Mouse (Mus musculus): ENCODE data around the gene Gm9732. TPM values are rescaled to one million over a fixed set of nuclear protein-coding genes. Genes with fewer than 3 reads are reported as not detected.
"Not testable (repeated sequence)": the region's sequence is repeated elsewhere in the genome, so short reads cannot be mapped to it uniquely, and the experiment has no call there.

The Gm9732 gene
- polyA plus RNA-seq, 1 experiment from 2014 or later = not detected

DNA sequence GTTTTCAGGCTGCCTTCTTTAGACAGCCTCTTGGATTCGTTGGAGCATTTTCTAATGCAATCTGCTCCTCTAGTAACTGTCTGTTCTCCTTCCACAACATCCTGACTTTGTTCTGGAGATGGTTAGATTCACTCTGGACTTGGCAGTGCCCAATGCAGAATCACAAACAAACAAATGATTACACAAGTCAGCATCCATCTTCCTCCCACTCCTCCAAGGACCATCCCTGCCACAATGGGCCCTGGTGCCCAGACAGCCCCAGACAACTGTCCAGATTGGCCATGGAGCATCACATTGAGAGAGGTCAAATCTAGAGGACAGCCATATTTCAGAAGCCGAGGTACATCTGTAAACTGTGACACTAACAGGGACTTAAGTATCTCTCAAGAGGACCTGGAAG is 2.6 kb downstream of the Gm9732 start:
- H3K36me3 ChIP-seq; H3K9ac ChIP-seq; H3K4me1 ChIP-seq; H3K27me3 ChIP-seq (replicated peaks); H3K27ac ChIP-seq; H3K4me3 ChIP-seq; H3K9me3 ChIP-seq (replicated peaks); ATAC-seq; H3K4me2 ChIP-seq: not testable (repeated sequence)
- 46% methylated on average over 2 of the region's 2 CpGs for WGBS (ENCODE audit: insufficient replicate concordance)

DNA sequence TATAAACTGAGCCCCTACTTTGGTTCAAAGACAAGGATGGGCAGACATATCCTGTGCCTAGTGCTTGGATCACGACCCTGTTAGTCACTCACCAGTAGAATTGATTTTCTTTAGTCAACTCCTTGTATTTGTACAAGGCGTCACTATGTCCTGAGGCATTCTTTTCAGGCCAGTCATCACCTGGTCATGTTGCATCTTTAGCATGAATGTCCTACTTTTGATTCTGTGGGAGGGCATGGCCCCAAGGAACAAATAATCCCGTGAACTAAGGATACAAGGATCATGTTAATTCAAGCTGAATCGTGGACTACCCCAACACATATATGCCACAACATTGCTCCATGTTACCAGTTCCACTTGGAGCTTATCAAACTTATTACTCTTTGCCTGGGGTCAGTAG is 3.3 kb downstream of the Gm9732 start:
- not testable (repeated sequence) for H3K4me1 ChIP-seq; H3K4me2 ChIP-seq; H3K27me3 ChIP-seq (replicated peaks); H3K9ac ChIP-seq; H3K4me3 ChIP-seq; H3K36me3 ChIP-seq; H3K27ac ChIP-seq; H3K9me3 ChIP-seq (replicated peaks); ATAC-seq
- 49% methylated on average over 4 of the region's 4 CpGs for WGBS (ENCODE audit: insufficient replicate concordance)

DNA sequence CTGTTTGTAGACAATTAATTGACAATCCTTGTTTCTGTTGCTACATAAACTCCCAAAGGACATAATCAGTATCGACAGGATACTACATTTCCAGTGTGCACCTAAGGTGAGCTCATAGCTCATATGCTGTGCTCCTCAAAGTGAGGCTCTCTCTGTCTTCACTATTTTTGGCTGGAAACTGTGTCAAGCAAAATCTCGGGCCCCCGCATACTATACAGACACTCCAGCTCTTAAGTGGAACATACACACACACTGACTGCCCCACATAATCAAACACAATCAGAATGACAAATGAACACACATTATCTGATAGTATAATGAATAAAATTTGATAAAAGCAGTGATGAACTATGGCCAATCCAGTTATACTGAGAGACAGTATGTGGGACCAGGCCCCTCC is 3.8 kb downstream of the Gm9732 start:
- not testable (repeated sequence) for H3K4me3 ChIP-seq; H3K4me1 ChIP-seq; H3K9me3 ChIP-seq (replicated peaks); H3K27me3 ChIP-seq (replicated peaks); H3K4me2 ChIP-seq; ATAC-seq; H3K27ac ChIP-seq; H3K9ac ChIP-seq; H3K36me3 ChIP-seq
- 73% methylated on average over 3 of the region's 3 CpGs for WGBS (ENCODE audit: insufficient replicate concordance)

DNA sequence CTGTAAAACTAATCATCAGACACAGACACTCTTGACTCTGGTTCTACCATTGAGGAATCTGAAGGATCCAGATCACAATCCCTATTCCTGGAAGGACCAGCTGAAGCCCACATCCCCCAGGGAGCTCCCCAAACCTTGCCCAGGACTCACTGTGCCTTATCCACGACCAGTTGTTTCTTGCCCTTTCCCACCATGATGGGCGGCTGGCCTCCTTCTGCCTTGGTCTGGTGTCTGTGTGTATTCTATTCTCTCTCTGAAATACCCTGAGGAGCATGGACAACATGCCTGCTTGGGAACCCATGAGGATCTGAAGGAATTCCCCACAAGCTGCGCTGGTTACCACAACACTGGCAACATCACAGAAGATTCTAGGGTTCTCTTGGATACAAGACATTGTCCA is 18.7 kb downstream of the Gm9732 start, which contains the start of gene Gm8127:
TSS of gene Gm8127 (minus strand) at position 330 of the 400 bp plus-strand sequence.
- H3K9me3 ChIP-seq (replicated peaks); H3K27ac ChIP-seq; H3K4me2 ChIP-seq; H3K4me3 ChIP-seq; H3K27me3 ChIP-seq (replicated peaks); H3K9ac ChIP-seq; H3K36me3 ChIP-seq; ATAC-seq; H3K4me1 ChIP-seq: not testable (repeated sequence)
- 57% methylated on average over 3 of the region's 3 CpGs for WGBS (ENCODE audit: insufficient replicate concordance)

DNA sequence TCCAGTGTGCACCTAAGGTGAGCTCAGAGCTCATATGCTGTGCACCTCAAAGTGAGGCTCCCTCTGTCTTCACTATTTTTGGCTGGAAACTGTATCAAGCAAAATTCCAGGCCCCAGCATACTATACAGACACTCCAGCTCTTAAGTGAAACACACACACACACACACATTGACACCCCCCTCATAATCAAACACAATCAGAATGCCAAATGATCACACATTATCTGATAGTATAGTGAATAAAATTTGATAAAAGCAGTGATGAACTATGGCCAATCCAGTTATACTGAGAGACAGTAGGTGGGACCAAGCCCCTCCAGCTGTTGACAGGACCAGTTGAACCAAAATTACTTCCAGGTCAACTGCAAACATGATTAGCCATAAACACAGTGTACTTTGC is 44.7 kb downstream of the Gm9732 start:
- not testable (repeated sequence) for H3K27ac ChIP-seq; H3K4me1 ChIP-seq; H3K9ac ChIP-seq; H3K4me2 ChIP-seq; H3K4me3 ChIP-seq; H3K27me3 ChIP-seq (replicated peaks); H3K36me3 ChIP-seq; ATAC-seq; H3K9me3 ChIP-seq (replicated peaks)

DNA sequence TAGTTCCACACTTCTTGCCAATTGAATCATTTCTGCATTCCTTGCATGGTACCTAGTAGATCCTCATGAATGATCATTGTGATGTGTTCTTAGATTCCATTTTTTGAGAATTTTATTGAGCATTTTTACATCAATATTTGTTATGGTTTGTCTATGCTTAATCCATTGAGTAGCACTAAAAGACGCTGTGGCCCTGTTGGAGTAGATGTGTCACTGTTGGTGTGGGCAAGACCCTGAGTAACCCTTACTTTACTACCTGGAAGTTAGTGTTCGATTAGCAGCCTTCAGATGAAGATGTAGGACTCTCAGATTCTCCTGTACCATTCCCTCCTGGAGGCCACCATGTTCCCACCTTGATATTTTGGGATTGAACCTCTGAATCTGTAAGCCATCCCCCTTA is 53.8 kb downstream of the Gm9732 start:
- 35% methylated on average over 2 of the region's 2 CpGs for WGBS (ENCODE audit: insufficient replicate concordance)
- not testable (repeated sequence) for H3K4me3 ChIP-seq; ATAC-seq; H3K4me1 ChIP-seq; H3K27me3 ChIP-seq (replicated peaks); H3K9ac ChIP-seq; H3K9me3 ChIP-seq (replicated peaks); H3K36me3 ChIP-seq; H3K27ac ChIP-seq; H3K4me2 ChIP-seq

DNA sequence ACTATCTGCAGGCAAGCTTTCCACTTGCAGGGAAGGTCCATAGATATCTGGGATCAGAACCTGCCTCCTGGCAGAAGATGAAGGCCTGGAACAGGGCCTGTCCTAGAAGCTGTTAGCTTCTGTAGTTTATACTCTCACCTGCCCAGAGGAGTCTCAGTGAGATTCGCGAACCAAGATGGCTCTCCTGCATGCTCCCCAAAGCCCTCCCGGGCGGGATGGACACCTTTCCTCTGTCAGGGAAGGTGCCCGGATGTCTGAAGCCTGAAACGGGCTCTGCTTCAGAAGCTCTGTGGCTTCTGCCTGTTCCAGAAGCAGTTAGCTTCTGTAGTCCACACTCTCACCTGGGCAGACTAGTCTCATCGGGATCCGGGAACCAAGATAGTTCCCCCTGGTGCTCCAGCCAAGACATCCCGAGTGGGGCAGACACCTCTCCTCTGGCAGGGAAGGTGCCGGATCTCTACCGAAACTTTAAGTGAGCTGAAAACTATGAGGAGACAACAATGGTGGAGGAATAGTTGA is 56.6 kb downstream of the Gm9732 start:
- not testable (repeated sequence) for H3K4me1 ChIP-seq; H3K4me3 ChIP-seq; H3K36me3 ChIP-seq; H3K4me2 ChIP-seq; ATAC-seq; H3K27me3 ChIP-seq (replicated peaks); H3K9ac ChIP-seq; H3K27ac ChIP-seq; H3K9me3 ChIP-seq (replicated peaks)
- 74% methylated on average over 11 of the region's 11 CpGs for WGBS (ENCODE audit: insufficient replicate concordance)

DNA sequence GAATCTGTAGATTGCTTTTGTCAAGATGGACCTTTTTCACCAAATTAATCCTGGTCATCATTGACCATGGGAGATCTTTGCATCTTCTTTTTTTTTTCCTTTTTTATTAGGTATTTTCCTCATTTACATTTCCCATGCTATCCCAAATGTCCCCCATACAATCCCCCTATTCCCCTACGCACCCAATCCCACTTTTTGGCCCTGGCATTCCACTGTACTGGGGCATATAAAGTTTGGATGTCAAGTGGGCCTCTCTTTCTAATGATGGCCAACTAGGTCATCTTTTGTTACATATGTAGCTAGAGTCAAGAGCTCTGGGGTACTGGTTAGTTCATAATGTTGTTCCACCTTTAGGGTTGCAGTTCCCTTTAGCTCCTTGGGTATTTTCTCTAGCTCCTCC is 62.8 kb downstream of the Gm9732 start:
- not testable (repeated sequence) for H3K9ac ChIP-seq; ATAC-seq; H3K27me3 ChIP-seq (replicated peaks); H3K9me3 ChIP-seq (replicated peaks); H3K36me3 ChIP-seq; H3K4me1 ChIP-seq; H3K4me2 ChIP-seq; H3K4me3 ChIP-seq; H3K27ac ChIP-seq
- WGBS (ENCODE audit: insufficient replicate concordance) = 50% methylated on average over 1 of the region's 1 CpGs

DNA sequence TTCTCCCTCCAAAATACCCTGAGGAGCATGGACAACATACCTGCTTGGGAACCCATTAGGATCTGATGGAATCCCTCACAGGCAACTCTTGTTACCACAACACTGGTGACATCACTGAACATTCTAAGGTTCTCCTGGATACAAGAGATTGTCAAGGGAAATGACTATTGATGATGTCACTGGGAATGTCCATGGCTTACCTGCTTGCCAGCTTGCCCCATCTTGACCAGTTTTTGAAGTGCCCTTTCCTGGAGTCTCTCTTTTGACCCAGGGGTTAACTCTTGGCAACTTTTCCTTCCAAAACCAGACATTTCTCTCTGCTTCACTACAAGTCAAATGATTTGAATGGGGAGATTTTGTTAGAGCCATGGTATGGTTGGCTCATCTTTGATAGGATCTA is 72.9 kb downstream of the Gm9732 start, which contains the start of gene 1700001F09Rik:
TSS of gene 1700001F09Rik (minus strand) at position 101 of the 400 bp plus-strand sequence.
- not testable (repeated sequence) for H3K4me2 ChIP-seq; H3K27ac ChIP-seq; H3K4me1 ChIP-seq; H3K4me3 ChIP-seq; ATAC-seq; H3K27me3 ChIP-seq (replicated peaks); H3K9ac ChIP-seq; H3K9me3 ChIP-seq (replicated peaks); H3K36me3 ChIP-seq

DNA sequence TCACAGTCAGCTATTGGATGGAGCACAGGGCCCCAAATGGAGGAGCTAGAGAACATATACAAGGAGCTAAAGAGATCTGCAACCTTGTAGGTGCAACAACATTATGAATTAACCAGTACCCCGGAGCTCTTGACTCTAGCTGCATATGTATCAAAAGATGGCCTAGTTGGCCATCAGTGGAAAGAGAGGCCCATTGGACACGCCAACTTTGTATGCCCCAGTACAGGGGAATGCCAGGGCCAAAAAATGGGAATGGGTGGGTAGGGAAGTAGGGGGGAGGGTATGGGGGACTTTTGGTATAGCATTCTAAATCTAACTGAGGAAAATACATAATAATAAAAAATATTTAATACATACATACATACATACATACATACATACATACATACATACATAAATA is 78.1 kb downstream of the Gm9732 start:
- not testable (repeated sequence) for H3K4me3 ChIP-seq; ATAC-seq; H3K4me2 ChIP-seq; H3K27me3 ChIP-seq (replicated peaks); H3K36me3 ChIP-seq; H3K9ac ChIP-seq; H3K27ac ChIP-seq; H3K9me3 ChIP-seq (replicated peaks); H3K4me1 ChIP-seq
- WGBS (ENCODE audit: insufficient replicate concordance) = 51% methylated on average over 2 of the region's 2 CpGs

Other genes with a start within 250 kb of the Gm9732 start
- gene Gm8094, start 198.4 kb upstream of the Gm9732 start, polyA plus RNA-seq (2016; fragmentation: Nextera tagmentation; extraction: Ambion mirVana) = not detected in 2 replicates
- gene Gm8104, start 174.4 kb upstream of the Gm9732 start, polyA plus RNA-seq (2016; fragmentation: Nextera tagmentation; extraction: Ambion mirVana) = not detected in 2 replicates
- gene Gm7233, start 95.2 kb upstream of the Gm9732 start, polyA plus RNA-seq (2016; fragmentation: Nextera tagmentation; extraction: Ambion mirVana) = not detected in 2 replicates
- not detected in 2 replicates for gene Gm8122, start 39.7 kb upstream of the Gm9732 start, polyA plus RNA-seq (2016; fragmentation: Nextera tagmentation; extraction: Ambion mirVana)
- gene Gm8126, start 16.4 kb upstream of the Gm9732 start, polyA plus RNA-seq (2016; fragmentation: Nextera tagmentation; extraction: Ambion mirVana) = not detected in 2 replicates
- gene Gm8127, start 18.8 kb downstream of the Gm9732 start, polyA plus RNA-seq (2016; fragmentation: Nextera tagmentation; extraction: Ambion mirVana) = not detected in 2 replicates
- not detected in 2 replicates for gene 1700001F09Rik, start 72.8 kb downstream of the Gm9732 start, polyA plus RNA-seq (2016; fragmentation: Nextera tagmentation; extraction: Ambion mirVana)
- gene Gm8138, start 141.3 kb downstream of the Gm9732 start, polyA plus RNA-seq (2016; fragmentation: Nextera tagmentation; extraction: Ambion mirVana) = not detected in 2 replicates